Mouse (Mus musculus): Measurements from ENCODE around the gene Rell1.

Gene Rell1

DNA sequence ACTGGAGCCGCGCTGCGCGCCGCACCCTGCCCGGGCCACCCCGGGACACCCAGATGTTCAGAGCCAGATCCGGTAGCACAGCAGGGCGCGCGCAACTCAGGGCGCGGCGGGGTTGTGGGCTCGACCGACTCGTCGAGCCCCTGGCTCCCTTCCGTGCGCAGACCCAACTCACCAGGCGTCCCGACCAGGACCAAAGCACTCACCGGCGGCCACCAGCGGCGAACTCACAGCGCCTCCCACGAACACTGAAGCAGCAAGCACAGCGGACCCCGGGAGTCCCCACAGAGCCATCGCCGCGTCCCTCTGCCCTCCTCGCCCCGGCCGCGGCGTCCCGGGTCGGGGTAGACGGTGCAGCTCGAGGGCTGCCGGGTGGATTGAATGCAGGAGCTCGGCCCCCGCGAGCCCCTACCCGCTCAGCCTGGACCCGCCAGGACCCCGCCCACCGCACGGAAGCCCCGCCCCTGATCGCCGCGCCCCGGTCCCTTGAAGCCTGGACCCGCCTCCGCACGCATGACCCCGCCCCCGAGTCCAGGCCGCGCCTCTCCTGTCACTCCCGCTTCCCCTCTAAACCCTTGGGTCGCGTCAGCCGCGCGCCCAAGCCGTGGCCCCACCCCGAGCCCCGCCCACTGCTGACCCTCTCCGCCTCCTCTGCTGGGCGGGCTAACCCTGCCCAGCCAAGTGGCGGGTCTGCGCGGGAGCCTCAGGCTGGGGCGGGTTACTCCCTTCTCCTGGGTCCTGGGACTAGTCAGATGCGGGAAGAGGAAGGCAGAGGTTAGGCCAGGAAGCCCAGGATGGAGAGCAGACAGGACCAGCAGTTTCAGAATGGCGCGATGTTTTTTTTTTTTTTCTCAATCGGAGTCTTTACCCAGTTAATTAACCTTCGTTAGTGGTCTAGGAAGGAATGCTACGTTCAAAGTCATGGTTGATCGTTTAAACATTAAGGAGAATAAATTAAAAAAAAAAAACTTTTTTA lies at the start of gene Rell1:
Rell1 (minus strand) TSS at position 455 of the 973 bp plus-strand sequence.
- DNase-seq (ENCODE audit: low read depth, low spot score), result peak; percentile 85

DNA sequence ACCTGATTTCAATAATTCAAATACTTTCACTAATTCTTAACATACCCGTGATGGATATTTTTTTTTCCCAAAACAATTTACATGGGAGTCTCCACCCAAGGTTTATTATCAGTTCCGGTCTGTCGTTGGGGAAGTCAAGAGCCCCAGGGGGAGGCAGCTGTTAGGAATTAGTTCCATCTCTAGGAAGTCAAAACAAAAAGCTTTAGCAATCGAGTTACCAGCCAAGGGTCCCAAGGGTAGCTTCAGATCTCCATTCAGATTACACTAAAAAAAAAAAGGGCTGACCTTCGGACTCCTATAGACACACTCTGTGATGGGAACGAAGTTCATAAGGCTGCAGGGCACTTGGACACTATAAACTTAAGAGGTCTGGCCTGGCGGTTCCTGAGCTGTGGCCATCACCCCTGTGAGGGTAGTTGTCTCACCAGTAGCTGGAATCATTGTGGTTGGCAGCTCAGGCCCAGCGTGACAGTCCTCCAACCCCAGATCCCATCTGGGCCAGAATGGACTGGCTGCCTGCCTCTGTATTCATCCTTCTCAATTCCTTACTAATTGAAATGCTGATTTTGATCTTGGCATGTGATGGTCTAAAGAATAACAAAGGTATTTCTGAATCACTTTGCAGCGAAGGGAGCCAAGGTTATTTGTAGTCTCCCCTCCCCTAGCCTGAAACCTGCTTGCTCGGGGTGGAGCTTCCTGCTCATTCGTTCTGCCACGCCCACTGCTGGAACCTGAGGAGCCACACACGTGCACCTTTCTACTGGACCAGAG lies 44.1 kb upstream of the Rell1 start:
- no peak for DNase-seq (ENCODE audit: low read depth, low spot score)

DNA sequence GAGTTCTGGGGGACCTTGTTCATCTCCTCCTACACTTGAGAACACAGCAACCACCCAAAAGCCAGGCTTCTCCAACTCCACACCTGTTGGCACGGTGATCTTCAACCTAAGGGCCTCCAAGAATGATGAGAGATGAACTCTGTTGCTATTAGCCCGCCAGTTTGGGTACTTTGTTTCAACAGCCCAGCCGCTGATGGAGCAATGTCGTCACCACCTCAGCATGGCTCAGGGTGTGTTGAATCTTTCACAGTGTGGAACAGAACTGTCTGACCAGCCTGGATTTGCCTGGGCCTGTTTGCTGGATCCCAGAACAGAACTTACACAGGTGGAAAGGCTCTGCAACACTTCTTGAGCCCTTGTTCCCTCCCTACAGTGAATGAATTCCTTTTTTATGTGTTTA lies 37.9 kb upstream of the Rell1 start:
- DNase-seq (ENCODE audit: low read depth, low spot score), result no peak

DNA sequence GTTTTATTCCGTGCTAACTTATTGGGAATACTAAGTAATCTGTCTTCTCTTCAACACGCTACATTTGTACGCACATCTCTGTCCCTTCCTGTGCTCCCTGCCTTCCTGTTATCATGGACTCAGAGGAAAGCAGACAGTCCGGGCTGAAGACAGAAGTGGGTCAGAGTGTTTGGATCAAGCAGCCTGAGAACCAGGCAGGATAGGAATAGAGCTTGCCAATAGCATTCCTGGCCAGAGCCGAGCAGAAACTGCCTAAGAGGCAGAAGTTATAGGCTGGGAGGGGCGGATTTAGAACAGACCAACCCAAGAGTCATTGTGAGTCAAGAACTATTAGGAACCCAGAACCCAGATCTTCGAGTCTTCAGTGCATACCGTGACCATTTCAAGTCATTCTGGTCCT lies 34.6 kb upstream of the Rell1 start:
- no peak for DNase-seq (ENCODE audit: low read depth, low spot score)

DNA sequence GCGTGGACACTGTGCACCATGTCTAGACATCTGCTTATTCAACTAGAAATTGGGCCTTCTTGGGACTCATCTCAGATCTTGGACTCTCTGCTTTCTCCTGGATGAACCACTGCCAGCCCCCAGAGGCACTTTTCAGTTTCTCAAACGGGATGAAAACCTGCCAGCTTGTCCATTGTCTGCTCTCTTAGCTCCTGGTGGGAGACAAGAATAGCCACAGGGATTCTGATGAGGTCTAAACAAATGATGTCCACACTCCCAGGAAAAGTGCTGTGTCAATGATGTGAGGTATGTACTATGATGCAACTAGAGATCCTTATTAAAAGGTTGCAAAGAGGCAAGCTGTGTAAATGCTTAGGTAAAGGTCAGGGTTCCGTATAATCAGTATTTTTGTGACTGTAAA lies 25.2 kb upstream of the Rell1 start:
- DNase-seq (ENCODE audit: low read depth, low spot score), result no peak

DNA sequence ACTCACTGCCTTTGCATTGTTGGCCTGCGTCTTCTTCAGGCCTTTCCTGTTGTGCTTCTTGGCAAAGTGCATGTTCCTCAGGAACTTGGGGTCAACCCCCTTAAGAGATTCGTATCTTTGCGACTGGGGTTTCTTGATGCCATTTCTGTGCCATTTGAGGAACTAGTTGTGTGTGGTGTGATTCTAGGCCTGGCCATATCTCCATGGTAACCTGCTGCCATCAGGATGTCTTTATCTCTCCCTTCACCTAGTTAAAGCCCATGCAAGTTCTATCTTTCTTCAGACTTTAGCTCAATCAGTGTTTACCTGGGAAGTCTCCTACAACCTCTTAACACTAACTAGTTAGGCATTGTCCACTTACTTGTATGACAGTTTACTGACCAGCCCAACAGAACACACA lies 22.0 kb upstream of the Rell1 start:
- DNase-seq (ENCODE audit: low read depth, low spot score), result no peak

DNA sequence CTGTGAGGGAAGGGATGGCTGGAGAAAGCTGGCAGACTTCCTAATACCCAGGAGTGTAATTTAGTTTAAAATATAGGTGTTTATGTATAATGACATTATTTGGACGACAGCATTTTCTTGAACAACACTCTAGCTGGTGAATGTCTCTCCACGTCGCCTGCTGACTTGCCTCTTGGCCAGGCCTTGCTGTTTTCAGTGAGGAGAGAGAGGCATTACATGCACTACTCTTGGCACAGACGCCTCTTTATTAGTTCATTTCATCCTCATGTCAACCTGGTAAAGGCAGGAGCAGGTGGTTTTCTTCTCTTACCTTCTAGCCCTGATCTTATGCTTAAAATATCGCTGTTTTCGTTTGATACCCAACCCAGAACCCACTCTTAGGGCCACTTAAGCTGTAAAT lies 17.6 kb upstream of the Rell1 start:
- DNase-seq (ENCODE audit: low read depth, low spot score), result no peak

DNA sequence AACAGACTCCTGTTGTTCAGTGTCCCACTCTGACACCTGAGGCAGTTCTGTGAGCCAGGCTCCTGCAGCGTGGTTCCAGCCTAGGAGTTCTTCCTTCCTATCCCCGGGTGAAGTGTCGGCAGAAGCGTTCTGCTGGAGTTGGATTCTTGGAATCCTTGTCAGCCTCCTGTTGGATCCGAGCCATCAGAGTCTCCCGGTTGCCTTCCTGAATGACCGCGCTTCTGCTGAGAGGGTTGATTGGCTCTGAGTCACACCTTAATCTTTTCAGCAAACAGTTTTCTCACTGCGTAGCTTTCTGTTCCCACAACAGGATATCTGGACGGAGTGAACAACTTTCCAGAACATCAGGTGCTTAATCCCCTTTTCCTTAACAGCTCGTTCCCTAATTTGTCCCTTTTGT lies 13.6 kb upstream of the Rell1 start:
- DNase-seq (ENCODE audit: low read depth, low spot score), result no peak

DNA sequence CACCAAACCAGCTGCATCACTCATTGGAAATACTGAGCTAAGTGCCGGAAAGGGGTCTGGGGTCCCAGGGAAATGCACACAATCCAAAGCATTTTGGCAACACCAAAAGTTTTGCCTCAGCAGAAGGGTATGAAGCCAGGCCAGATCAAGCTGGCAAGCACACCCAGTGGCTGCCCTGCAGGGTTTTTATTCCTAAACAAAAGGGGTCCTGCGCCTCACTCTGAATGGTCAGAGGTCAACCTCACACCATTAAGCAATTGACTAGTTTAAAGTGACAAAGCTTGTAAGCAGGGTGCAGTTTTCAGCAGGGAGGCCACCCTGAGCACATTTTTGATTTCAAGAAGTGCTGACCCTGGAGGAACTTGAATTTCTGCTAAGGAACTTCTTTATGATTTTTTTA lies 2.3 kb upstream of the Rell1 start:
- no peak for DNase-seq (ENCODE audit: low read depth, low spot score)

DNA sequence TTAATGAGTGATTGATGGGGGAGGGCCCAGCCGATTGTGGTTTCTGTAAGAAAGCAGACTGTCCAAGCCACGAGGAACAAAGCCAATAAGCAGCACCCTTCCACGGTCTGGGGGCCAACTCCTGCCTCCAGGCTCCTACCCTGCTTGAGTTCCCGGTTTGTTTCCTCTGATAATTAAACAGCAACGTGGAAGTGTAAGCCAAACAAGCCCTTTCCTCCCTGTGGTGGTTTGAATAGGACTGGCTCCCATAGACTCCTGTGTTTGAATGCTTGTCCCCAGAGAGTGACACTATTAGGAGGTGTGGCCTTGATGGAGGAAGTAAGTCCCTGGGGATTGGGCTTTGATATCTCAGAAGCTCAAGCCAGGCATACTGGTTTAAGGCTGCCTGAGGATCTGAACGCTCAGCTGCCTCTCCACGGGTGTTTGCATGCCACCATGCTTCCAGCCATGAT lies 1.6 kb upstream of the Rell1 start:
- DNase-seq (ENCODE audit: low read depth, low spot score), result no peak

DNA sequence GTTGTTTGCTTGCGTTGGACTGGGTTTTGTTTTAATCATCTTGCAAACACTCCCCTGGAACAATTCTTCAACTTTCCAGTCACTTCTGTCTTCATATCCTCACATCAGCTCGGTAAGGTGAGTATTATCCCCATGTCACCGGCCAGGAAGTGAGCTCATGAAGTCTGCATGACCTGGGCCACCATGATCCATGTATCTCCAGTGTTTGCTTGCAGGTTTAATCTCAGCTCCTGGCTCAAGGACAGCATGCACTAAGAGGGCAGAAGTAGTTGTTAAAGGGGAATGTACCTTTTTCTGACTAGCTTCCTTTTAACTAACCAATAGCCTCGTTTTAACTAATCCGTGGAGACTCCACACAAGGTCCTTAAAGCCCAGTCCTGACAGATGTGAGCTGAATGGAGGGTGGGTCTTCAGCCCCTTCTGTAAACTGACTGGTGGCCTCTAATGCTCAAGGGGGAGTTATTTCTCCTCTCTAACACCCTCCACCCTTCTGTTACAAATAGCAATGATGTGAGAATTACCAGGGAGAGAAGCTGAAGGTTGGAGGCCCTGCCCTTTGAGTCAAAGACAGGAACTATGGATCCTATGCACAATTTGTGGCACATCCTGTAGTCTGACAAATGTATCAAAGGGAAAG lies 897 bp upstream of the Rell1 start:
- DNase-seq (ENCODE audit: low read depth, low spot score), result peak; percentile 1

DNA sequence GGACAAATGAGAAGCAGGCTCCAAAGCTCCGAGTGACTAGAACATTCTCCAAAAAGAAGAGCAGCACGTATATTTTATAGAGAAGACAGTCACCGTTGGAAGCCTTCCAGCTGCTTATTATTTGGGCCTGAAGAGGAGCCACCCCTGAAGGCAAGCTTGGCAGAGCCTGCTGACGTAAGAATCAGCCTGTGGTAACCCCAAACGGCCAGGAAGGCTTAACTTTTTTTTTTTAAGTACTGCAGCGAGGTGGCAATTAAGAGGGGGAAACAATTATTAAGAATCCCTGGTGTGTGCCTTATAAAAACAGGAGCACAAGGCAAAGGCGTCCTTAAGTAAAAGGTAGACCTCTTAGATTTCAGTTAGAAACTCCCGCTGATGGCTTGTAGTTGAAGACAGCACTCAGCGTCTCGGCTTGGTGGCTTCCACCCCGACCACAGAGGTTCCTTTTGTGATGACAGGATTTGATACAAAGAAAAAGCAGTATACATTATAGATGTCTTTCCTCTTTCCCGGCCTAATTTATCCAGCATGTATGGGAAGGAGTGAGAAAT lies 1.0 kb downstream of the Rell1 start:
- DNase-seq (ENCODE audit: low read depth, low spot score), result peak; percentile 2

DNA sequence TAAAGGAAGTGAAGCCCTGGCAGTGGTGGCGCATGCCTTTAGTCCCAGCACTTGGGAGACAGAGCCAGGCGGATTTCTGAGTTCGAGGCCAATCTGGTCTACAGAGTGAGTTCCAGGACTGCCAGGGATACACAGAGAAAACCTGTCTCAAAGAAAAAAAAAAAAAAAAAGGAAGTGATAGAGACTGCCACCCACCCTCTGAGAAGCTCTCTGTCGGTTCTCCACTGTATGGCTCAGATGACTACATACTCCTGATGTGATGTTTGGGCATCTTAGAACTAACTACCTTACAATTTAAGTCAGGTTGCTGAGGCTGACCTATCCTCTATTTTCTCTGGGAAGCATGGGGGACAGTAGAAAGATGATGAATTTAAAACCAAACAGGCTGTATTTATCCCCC lies 2.3 kb downstream of the Rell1 start:
- DNase-seq (ENCODE audit: low read depth, low spot score), result no peak

DNA sequence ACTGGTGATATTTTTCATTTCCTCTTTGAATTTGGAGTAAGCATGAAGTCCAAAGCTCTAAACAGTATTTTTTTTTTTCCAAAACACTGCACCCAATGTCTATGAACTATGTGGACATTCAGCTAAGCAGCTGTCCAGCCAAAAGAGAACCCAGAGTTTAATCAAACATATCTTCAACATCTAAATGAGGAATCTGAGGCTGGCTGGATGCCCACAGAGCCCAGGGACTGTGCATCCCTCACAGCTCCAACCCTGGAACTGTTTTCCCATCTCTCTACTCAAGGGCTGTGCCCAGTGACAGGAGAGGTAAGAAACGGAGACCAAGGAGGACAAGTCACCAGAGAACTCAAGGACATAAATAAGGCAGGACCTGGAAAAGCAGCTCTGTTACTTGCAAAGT lies 2.8 kb downstream of the Rell1 start:
- DNase-seq (ENCODE audit: low read depth, low spot score), result no peak

DNA sequence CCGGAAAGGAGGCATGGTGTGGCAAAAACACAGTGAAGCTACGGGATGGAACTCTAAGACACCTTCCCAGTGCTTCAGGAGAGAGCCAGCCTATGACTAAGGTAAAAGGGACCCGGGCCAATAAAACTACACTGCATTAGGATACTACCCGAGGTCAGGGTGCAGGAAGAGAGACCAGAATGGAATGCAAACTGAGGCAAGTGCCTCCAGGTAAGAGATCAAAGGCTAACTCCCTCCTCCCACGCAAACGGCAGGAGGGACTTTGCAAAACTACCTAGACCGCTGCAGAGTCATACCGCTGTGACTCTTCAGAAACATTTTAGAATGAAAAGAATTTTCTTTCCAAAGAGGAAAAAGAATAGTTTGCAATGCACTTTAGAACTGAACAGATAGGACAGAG lies 4.1 kb downstream of the Rell1 start:
- DNase-seq (ENCODE audit: low read depth, low spot score), result no peak

DNA sequence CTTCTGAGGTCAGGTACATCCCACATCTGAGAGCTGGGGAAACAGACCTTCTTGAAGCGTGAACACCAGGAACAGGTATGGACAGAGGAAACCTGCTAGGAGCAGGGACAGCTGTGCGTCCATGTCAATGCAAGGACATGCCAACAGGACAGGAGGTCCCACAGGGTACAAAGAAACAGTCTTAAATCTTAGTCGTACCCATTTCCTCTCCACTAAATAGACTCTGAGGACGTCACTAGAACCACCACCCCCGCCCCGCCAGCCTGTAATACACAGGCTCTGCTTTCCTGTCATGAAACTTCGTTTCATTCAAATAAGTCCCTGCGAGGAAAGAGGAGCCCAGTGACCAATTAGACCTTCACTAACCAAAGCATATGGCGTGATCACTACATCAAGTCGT lies 7.0 kb downstream of the Rell1 start:
- no peak for DNase-seq (ENCODE audit: low read depth, low spot score)

DNA sequence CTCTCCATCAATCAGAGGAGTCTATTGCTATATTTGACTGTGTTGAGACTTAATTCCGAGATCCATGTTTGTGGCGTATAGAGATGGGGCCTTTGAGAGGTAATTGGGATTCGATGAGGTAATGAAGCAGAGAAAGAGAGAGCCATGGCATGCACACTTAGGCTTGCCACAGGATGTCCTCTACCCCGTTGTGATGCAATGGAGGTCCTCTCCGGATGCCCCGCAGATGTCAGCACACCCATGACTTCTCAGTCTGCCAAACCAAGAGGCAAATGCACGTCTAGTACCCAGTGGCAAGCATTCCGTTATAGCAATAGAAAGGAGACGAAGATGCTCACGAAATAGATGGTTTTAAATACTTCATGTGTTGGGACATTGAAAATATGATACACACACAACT lies 8.1 kb downstream of the Rell1 start:
- DNase-seq (ENCODE audit: low read depth, low spot score), result no peak

DNA sequence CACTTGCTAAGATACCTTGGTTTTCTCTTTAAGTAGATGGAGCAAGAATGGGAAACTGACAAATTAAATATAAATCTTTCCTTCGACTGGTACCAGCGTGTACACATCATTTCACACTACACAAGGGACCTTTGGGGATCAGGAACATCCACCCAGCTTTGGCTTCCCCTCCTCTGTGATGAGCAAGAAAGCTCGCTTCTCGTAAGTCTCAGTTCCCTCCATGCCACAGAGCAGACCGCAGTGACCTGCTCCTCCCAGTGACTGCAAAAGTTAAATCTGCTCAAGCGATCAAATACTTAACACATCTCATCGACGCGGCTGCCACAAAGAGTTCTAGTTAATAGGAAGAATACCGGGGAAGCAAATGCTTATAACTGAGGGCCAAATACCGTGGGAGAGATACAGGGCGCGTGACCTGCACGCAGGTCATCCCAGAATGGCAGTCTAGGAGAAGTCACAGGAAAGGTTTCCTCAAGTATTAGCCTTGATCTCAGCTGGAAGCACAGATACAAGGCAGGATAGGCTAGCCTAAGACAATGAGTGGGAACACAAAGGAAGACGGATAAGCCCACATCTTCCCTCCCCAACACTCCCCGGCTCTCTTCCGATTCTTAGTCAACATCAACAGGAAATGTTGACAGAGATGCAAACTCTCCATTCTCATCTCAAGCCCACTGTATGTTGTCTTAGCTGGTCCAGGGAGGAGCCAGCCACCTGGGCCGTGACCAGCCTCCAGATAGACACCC lies 9.6 kb downstream of the Rell1 start:
- no peak for DNase-seq (ENCODE audit: low read depth, low spot score)

DNA sequence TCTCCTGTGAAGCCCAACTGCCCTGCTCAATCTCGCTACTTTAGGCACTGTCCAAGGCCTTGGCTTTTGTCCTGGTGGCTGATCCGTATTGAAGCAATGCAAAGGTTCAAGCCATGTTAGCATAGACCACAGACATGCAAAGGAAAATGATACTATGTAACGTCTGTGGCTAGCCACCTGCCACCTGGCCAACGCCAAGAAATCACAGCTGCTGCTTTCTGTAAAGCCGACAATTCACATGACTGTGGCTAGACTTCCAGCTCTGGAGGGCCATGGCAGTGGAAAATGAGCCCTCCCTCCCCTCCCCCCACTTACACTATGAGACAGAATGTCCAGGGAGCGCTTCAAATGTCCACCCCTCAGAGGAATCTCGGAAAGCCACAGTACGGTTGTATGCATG lies 11.1 kb downstream of the Rell1 start:
- DNase-seq (ENCODE audit: low read depth, low spot score), result no peak

DNA sequence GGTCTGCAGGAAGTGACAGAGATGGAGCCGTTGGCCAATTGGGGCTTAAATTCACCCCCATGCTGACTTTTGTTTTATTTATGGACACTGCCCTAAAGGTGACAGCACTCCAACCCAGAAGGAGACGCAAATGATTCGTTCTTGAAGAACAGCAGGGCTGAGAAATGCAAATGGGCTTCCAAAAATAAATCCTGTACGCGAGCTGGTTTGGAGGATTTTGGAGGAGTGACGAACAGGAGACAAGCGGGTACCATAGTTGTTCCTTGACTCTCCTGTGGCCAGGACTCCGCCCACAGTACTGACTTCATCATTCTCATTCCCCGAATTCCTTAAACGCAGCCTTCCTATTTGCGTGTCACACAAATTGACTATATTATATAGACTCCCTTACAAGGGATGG lies 12.3 kb downstream of the Rell1 start:
- no peak for DNase-seq (ENCODE audit: low read depth, low spot score)

DNA sequence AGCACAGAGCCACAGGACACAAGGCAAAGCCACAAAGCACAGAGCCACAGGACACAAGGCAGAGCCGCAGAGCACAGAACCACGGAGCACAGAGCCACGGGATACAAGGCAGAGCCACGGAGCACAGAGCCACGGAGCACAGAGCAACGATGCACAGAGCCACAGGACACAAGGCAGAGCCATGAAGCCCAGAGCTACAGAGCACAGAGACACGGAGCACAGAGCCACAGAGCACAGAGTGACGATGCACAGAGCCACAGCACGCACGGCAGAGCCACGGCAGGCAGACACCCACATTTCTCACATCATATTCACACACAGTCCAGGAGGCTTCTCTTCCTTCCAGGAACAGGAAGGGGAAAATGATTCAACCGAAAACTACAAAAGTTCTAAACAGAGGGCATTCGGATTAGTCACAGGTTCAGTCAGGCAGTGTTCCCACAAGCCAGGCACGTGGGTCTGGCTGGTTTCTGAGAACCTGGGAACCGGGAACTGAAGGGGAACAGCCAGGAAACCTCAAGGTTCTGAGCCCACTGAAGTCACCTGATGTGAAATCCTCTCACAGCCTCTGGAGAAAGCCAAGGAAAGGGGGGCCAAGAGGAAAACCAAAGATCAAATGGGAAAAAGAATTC lies 15.2 kb downstream of the Rell1 start:
- no peak for DNase-seq (ENCODE audit: low read depth, low spot score)

Data from c-Kit-negative CD71-positive TER-119-positive erythroid progenitor cells, embryonic 14.5 days (primary cell).